Mouse (Mus musculus) embryonic fibroblast, embryonic 13.5 days (primary cell): Measurements from ENCODE around the gene Mrps27.

ENCODE experiments used
- CTCF ChIP-seq: IDR thresholded peaks from 2 replicates; pipeline ENCODE4 v1.5.1; 2011; ENCODE audit warnings: mild to moderate bottlenecking, control low read depth, low read length, moderate library complexity, borderline replicate concordance; ENCODE audit not compliant: insufficient read depth
- POLR2A ChIP-seq: IDR thresholded peaks from 2 replicates; pipeline ENCODE4 v1.6.1; 2011; ENCODE audit warnings: low read depth, mild to moderate bottlenecking, control low read depth, low read length, moderate library complexity

- TF ChIP-seq CTCF, result no peak
- TF ChIP-seq POLR2A, result no peak
These were observed 105.0 kb downstream of the Mrps27 start for GRCm38 (mm10) chr13:99449547-99449946.
